Mouse (Mus musculus) midbrain, postnatal 0 days (tissue): ENCODE measurements around the gene Ddx4. TPM values are rescaled to one million over a fixed set of nuclear protein-coding genes. Genes with fewer than 3 reads are reported as not detected.
"Not testable (repeated sequence)": the region's sequence is repeated elsewhere in the genome, so short reads cannot be mapped to it uniquely, and the experiment has no call there.

Experiments
- ATAC-seq: fragments of 200-750 bp; cut with Nextera tagmentation; 2 replicates; pipeline ENCODE4 v1.8.0; 2017; ENCODE audit warnings: moderate number of reproducible peaks, mild to moderate bottlenecking, moderate TSS enrichment, moderate library complexity; ENCODE audit not compliant: low FRiP score
- DNase-seq: peaks from one replicate; pipeline ENCODE4 v3.0.0-alpha.2; 2015; ENCODE audit warnings: low spot score
- H3K27ac ChIP-seq: fragments of 300-500 bp; sonication (generic); 2 replicates; pipeline ENCODE4 v1.5.1; 2014; ENCODE audit warnings: low read depth, mild to moderate bottlenecking, low read length, mixed read lengths
- H3K27me3 ChIP-seq: fragments of 300-500 bp; sonication (generic); 2 replicates; pipeline ENCODE4 v1.6.1; 2014; ENCODE audit warnings: low read length, control low read depth, mixed read lengths; ENCODE audit not compliant: insufficient read depth
- H3K36me3 ChIP-seq: fragments of 300-500 bp; sonication (generic); 2 replicates; pipeline ENCODE4 v1.6.1; 2014; ENCODE audit warnings: low read length, control low read depth, mixed read lengths; ENCODE audit not compliant: insufficient read depth
- H3K4me1 ChIP-seq: fragments of 300-500 bp; sonication (generic); 2 replicates; pipeline ENCODE4 v1.6.1; 2014; ENCODE audit warnings: mild to moderate bottlenecking, control low read depth, antibody characterized with exemption, low read length, mixed read lengths; ENCODE audit not compliant: insufficient read depth
- H3K4me2 ChIP-seq: fragments of 300-500 bp; sonication (generic); 2 replicates; pipeline ENCODE4 v1.6.1; 2014; ENCODE audit warnings: low read depth, mild to moderate bottlenecking, low read length, mixed read lengths; ENCODE audit not compliant: poor library complexity, severe bottlenecking
- H3K4me3 ChIP-seq: fragments of 300-500 bp; sonication (generic); 2 replicates; pipeline ENCODE4 v1.5.1; 2014; ENCODE audit warnings: low read depth, mild to moderate bottlenecking, low read length, moderate library complexity
- H3K9ac ChIP-seq: fragments of 300-500 bp; sonication (generic); replicated peaks from 2 replicates; pipeline ENCODE4 v1.6.1; 2014; ENCODE audit warnings: mild to moderate bottlenecking, low read length, moderate library complexity, mixed read lengths; ENCODE audit not compliant: poor library complexity, severe bottlenecking
- H3K9me3 ChIP-seq: fragments of 300-500 bp; sonication (generic); 2 replicates; pipeline ENCODE4 v1.6.1; 2016; ENCODE audit warnings: low read length, control low read depth
- CTCF ChIP-seq: IDR thresholded peaks from 2 replicates; pipeline ENCODE4 v1.5.1; 2016; ENCODE audit warnings: antibody characterized with exemption, mild to moderate bottlenecking
- WGBS: fragments of 180-500 bp; shearing (Covaris S2); extraction: QIAGEN DNeasy Blood & Tissue Kit; methylation state at CpG from one replicate; pipeline ENCODE4 v1.1.7; 2014; 5-methylcytosine and 5-hydroxymethylcytosine counted together
- polyA plus RNA-seq: library from polyadenylated mRNA; unstranded; fragments of >200 nt; fragmentation: Nextera tagmentation; extraction: Ambion mirVana; gene quantifications from 2 replicates; pipeline ENCODE4 v1.2.1, GENCODE M21; 2015
- total RNA-seq: library from RNA; depleted of rRNA; stranded (reverse); fragments of >200 nt; gene quantifications from 2 replicates; pipeline ENCODE4 v1.2.3, GENCODE M21; 2014

Gene Ddx4
- total and polyA plus RNA-seq, 2 experiments from 2014 or later: 0.11 to 0.23 TPM

GRCm38 (mm10) chr13:112581796-112582195, 70.5 kb downstream of the Ddx4 start:
- H3K27ac ChIP-seq: no peak overlapping the region
- H3K9ac ChIP-seq: no peak overlapping the region
- no peaks in the 10 kb centered on the region for H3K36me3 ChIP-seq
- no peaks in the 10 kb centered on the region for H3K27me3 ChIP-seq
- TF ChIP-seq CTCF: no peak
- DNase-seq (peak; percentile 16), ATAC-seq (no peak)
- H3K4me2 ChIP-seq: no peak overlapping the region
- H3K9me3 ChIP-seq: no peaks in the 10 kb centered on the region
- WGBS: 66% methylated on average over 3 of the region's 3 CpGs
- no peaks in the 10 kb centered on the region for H3K4me1 ChIP-seq
- no peak overlapping the region for H3K4me3 ChIP-seq

- Histone ChIP-seq H3K9ac (no peak overlapping the region), H3K36me3 (no peaks in the 10 kb centered on the region), H3K4me3 (no peak overlapping the region), H3K4me2 (no peak overlapping the region), H3K9me3 (no peaks in the 10 kb centered on the region), H3K4me1 (no peaks in the 10 kb centered on the region), H3K27me3 (no peaks in the 10 kb centered on the region), H3K27ac (no peak overlapping the region)
- 35% methylated on average over 11 of the region's 11 CpGs for WGBS
- TF ChIP-seq CTCF: no peak
- ATAC-seq: no peak
- DNase-seq: peak; percentile 8
These were observed 71.5 kb downstream of the Ddx4 start for GRCm38 (mm10) chr13:112580590-112581320.

GRCm38 (mm10) chr13:112578041-112578440, 74.2 kb downstream of the Ddx4 start:
- H3K4me2 ChIP-seq, ATAC-seq, H3K9me3 ChIP-seq, H3K27ac ChIP-seq, H3K4me3 ChIP-seq, DNase-seq, H3K4me1 ChIP-seq, H3K9ac ChIP-seq, H3K36me3 ChIP-seq, H3K27me3 ChIP-seq: not testable (repeated sequence)
- WGBS: 70% methylated on average over 11 of the region's 11 CpGs

DNA sequence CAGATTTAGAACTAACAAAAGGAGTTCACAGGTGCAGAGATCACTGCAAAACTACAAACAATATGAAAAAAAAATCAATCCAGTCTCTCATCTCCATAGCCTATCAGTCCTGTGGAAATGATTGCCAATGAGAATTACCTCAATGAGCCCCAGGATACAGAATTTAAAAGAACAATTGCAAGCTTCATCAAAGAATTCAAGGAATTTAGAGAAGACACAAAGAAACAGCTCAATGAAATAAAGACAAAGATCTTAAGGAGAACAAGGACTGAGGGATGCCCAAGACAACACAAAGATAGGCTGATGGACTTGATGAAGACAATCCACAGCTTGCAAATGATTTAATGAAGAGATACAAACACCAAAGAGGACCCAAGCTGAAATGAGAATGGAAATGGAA, 78.5 kb downstream of the Ddx4 start:
- Histone ChIP-seq H3K27me3 (no peaks in the 10 kb centered on the region), H3K4me3 (no peak overlapping the region), H3K4me1 (no peaks in the 10 kb centered on the region), H3K9ac (no peak overlapping the region), H3K4me2 (no peak overlapping the region), H3K36me3 (no peaks in the 10 kb centered on the region), H3K27ac (no peak overlapping the region), H3K9me3 (no peaks in the 10 kb centered on the region)
- no peak for TF ChIP-seq CTCF
- no peak for DNase-seq
- ATAC-seq: no peak

DNA sequence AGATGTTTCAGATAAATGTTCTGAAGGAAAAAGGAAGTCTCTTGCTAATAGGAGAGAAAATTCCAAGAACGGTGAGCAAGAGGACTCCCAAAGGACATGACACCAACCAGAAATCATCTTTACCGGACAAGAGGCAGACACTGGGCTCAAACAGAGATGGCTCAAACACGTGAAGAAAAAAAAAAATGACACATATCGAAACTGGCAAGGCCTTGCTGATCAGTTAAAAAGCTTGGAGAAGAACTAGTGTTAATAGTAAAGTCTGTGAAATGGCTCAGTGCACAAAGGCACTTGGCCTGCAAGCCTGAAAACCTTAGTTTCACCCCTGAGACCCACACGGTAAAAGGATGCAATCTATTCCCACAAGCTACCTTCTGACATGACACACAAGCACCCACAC, 81.5 kb downstream of the Ddx4 start:
- Histone ChIP-seq H3K36me3 (no peaks in the 10 kb centered on the region), H3K4me1 (no peaks in the 10 kb centered on the region), H3K4me3 (no peak overlapping the region), H3K27ac (no peak overlapping the region), H3K27me3 (no peaks in the 10 kb centered on the region), H3K4me2 (no peak overlapping the region), H3K9me3 (no peaks in the 10 kb centered on the region), H3K9ac (no peak overlapping the region)
- TF ChIP-seq CTCF: no peak
- DNase-seq: no peak
- ATAC-seq: no peak
- WGBS: 73% methylated on average over 5 of the region's 5 CpGs

DNA sequence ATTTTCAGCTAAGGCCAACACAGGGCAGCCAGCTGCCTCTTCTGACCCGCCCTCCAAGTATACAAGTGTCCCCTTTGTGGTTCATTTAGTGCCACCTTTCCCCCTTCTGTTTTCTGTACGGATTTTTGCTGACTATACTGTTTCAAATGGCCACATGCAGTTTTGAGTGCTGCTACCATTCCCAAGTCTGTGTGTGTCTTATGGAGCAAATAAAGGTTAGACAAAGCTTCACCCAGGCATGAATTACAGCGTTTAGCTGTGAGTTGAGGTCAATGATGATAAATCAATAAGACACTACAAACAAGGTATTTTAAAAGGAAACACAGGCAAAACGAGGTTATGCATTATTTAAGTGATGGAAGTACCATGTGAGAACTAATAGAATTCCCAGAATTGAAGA, 82.7 kb downstream of the Ddx4 start:
- no peaks in the 10 kb centered on the region for H3K36me3 ChIP-seq
- H3K27me3 ChIP-seq: no peaks in the 10 kb centered on the region
- TF ChIP-seq CTCF: no peak
- WGBS: 60% methylated on average over 4 of the region's 4 CpGs
- no peak overlapping the region for H3K9ac ChIP-seq
- no peak overlapping the region for H3K4me2 ChIP-seq
- no peaks in the 10 kb centered on the region for H3K4me1 ChIP-seq
- H3K27ac ChIP-seq: no peak overlapping the region
- H3K4me3 ChIP-seq: no peak overlapping the region
- ATAC-seq (no peak), DNase-seq (no peak)
- no peaks in the 10 kb centered on the region for H3K9me3 ChIP-seq
